Mouse (Mus musculus) embryo, embryonic 10 days (tissue): ENCODE measurements around the gene Hivep3.

ENCODE experiments used
- DNase-seq: peaks from one replicate; pipeline ENCODE4 v3.0.0-alpha.2; 2015; ENCODE audit warnings: low spot score

Hivep3 gene

GRCm38 (mm10) chr4:119733184-119733880, at the start of gene Hivep3:
Hivep3 (plus strand) TSS chr4:119733784.
- peak; percentile 98 for DNase-seq

GRCm38 (mm10) chr4:119685746-119686145, 47.8 kb upstream of the Hivep3 start:
- no peak for DNase-seq

- DNase-seq, result no peak
Measured at GRCm38 (mm10) chr4:119698339-119698738, 35.2 kb upstream of the Hivep3 start.

GRCm38 (mm10) chr4:119701269-119701954, 32.2 kb upstream of the Hivep3 start:
- no peak for DNase-seq

GRCm38 (mm10) chr4:119703965-119704364, 29.6 kb upstream of the Hivep3 start:
- DNase-seq, result no peak

- peak; percentile 19 for DNase-seq
Measured at GRCm38 (mm10) chr4:119707326-119707725, 26.3 kb upstream of the Hivep3 start.

DNA sequence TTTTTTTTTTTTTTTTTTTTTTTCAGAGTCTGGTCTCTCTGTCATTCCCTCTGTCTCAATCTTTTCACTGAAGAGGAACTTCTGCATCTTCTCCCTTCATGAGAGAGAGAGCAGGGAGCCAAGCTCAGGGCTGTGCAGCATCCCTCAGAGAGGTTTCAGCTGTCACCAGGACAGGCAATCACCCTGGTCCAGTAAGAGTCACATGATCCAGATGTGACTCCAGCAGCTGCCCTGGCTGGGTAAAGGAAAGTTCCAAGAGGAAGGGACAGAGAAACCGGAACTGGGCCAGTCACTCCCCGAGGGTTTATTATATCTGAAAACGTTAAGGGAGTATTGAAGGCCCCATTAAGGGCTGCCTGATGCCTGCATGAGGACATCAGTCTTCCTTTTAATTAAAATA, 25.8 kb upstream of the Hivep3 start:
- DNase-seq, result no peak

GRCm38 (mm10) chr4:119710208-119710607, 23.4 kb upstream of the Hivep3 start:
- no peak for DNase-seq

- DNase-seq, result no peak
Measured at GRCm38 (mm10) chr4:119717443-119717842, 16.1 kb upstream of the Hivep3 start.

- DNase-seq, result no peak
Measured at GRCm38 (mm10) chr4:119721531-119721930, 12.1 kb upstream of the Hivep3 start.

DNA sequence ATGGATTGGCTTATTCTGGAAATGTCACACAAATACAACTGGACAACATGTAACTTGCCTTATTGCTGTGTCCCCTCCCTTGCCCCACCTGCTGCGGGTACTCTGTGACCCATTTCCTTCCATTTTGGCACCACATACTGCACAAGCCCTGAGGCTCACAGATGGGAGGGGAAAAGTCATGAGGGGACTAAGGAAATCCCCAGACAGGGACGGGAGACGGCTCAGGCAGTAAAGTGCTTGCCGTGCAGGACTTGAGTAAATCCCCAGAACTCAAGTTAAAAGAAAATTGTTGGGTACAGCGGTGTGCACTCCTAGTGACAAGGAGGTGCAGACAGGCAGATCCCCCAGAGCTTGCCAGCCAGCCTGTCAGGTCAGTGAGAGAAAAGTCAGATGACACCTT, 7.5 kb upstream of the Hivep3 start:
- no peak for DNase-seq

DNA sequence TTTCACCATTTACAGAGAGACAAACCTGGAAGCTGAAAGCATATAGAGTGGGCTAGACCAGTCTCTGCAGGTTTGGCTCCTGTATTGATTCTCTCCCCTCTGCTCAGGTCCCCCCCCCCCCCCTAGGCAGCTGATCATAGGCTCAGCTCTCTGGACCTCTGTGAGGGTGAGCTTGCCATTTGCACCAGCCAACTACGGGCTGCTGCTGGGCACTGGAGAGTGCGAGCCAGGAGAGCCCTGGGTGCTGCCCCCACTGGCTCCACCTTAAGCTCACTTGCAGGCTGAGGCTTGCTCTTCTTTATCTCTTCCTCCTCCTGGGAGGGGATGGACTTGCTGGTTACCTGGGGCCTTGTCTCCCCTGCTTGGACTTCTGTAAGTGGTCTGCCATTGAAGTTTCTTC, 5.7 kb upstream of the Hivep3 start:
- DNase-seq, result no peak

- DNase-seq, result peak; percentile 6
Measured at GRCm38 (mm10) chr4:119733942-119734341, 358 bp downstream of the Hivep3 start.

- DNase-seq, result no peak
Measured at GRCm38 (mm10) chr4:119734352-119734751, 768 bp downstream of the Hivep3 start.

DNA sequence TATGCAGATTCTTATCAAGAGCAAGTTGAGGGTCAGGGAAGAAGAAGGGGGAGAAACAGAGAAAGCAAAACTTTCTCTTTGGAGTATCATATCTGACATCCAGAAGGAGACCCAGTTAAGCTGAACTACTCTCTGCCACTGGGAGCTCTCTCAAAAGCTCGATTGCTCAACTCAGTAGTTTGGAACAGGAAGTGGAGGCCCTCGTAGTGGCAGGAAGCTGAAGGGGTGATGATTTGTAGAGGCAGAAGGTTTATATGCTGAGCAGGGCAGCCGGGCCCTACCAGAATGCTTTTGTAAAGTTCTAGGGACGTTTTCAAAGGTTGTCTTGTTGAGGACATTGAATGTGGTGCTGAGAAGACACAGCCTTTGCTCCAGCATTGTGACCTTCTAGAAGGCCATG, 5.1 kb downstream of the Hivep3 start:
- DNase-seq, result no peak

GRCm38 (mm10) chr4:119739301-119740062, 5.9 kb downstream of the Hivep3 start:
- no peak for DNase-seq

DNA sequence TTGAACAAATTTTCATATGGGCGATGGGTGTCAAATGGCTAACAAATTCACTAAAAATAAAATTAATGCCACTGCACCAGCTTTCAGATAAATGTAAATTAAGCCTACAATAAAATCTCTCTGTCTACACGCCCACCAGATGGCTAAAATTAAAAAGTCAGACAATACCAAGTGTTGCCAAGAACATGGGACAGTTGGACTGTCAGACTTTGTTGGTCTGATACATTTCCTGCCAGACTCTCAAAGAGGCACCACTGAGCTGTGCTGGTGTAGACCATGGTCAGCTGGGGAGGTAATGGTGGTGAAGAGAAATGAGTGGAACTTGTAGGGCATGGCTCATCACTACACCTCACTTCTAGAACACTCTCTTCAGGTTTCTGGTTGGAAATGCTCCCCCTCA, 14.8 kb downstream of the Hivep3 start:
- DNase-seq, result no peak

DNA sequence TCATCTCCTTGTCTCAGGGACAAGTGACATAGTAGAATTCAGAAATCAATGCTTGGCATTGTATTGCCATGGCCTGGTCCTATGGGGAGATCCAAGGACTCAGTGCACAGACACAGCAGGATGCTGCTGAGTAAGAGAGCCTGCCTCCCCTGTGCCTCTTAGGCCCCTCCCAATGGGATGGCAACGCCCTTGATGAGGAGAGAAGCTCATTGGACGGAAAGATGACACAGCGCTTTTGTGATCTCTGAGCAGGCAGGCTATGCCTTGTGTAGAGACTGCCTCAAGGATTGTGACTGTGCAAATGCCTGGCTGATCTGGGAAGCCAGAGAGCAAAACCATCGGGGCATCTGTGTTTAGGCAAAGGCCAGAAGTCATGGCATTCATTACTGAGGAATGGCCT, 16.6 kb downstream of the Hivep3 start:
- DNase-seq, result peak; percentile 58

GRCm38 (mm10) chr4:119750681-119751211, 17.2 kb downstream of the Hivep3 start:
- no peak for DNase-seq

GRCm38 (mm10) chr4:119751408-119752006, 17.9 kb downstream of the Hivep3 start:
- no peak for DNase-seq

GRCm38 (mm10) chr4:119759574-119760233, 26.1 kb downstream of the Hivep3 start:
- DNase-seq, result no peak

DNA sequence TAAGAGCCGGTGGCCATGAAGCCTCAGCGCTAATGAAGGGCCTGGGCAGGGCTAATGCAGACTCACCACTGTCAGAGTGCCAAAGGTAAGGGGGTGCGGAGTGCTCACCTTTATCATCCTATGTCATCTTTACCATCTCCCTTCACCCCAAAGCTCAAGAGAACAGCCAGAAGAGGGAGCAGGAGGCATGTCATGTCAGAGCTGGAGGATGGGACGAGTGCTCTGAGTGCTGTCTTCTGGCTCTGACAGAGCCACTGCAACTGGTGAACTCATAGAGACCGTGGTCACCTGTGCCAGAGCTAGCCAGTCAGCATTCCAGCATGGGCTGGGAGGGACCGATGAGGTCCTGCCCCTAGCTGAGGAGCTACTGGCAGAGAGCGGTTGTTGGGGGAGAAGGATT, 27.2 kb downstream of the Hivep3 start:
- no peak for DNase-seq
